Mouse (Mus musculus) effector memory CD4-positive, alpha-beta T cell, adult 7 months (primary cell): ENCODE measurements around the gene Thbs3. TPM values are rescaled to one million over a fixed set of nuclear protein-coding genes. Genes with fewer than 3 reads are reported as not detected.

Experiments used
- polyA plus RNA-seq: library from polyadenylated mRNA; unstranded; fragments of 100-300 nt; shearing (Covaris generic); gene quantifications from one replicate; pipeline ENCODE4 v1.2.1, GENCODE M21; 2017

The Thbs3 gene
- polyA plus RNA-seq, result 2.3 TPM

DNA sequence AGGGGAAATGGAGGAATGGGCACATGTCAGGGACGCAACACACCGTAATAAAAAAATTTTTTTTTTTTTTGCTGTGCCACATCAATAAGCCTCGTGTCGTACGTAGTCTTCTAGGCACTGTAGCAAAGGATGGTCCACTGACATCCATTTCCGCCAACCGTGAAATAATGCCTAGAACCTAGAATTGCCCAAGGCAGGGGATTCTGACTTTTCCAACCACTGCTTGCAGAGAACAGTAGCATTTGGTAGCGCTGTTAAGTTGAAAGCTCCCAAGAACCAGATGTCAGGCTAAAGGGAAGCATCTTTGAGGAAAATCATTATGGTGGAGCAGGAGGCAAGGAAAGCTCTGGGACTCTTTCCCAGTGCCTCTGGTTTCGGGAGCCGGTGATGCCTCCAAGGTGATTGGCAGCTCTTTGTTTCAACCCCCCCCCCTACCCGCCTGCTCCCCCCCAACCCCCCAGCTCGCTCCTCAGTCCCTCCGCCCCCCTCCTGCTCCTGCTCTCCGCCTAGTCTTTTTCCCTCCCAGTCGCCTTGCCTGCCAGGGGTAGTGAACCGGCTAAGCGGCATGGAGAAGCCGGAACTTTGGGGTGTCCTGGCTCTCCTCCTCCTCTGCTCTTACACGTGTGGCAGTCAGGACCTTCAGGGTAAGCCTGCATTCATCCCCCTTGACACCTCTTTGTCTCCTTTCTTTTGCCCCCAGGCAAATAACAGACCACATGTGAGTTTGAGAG is at the start of gene Thbs3:
Gene Thbs3 (plus strand): TSS at position 500 of the 731 bp plus-strand sequence.

DNA sequence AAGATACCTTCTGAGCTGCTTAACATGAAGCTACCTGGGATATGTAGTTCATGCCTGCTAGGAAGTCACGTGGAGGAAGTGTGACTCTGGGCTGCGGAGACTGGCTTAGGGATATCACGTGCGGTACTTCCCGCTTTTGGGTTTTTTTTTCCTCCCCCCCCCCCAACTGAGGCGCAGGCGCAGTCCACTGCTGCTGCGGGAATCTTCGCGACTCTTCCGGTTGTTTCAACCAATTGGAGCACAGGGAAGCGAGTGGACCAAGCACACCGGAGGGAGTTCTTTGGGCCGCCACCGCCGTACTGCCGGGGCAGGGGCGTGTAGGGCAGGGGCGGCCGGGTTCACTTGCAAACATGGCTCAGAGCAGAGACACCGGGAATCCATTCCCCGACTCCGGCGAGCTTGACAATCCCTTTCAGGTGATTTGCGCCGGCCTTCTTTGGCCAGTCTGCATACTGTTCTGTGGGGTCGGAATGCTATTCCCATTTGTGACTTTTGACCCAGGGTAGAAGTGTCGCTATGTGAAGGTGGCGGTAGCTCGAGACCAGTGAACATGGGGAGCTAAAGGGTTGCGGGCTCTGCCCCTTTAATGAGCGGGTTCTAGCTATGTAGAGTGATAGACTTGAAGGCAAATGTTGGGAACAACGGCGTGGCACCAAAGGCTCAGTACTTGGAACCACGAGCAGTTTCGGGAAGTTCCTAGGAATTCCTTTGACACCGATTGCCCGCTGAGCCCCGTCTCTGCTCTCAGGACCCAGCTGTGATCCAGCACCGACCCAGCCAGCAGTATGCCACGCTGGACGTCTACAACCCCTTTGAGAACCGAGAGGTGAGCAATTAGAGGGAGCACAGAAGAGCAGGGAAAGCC is 37.5 kb upstream of the Thbs3 start, which contains the start of gene Scamp3:
Gene Scamp3 (plus strand): TSS at position 232 of the 865 bp plus-strand sequence.

GRCm38 (mm10) chr3:89183058-89183958 is 31.7 kb upstream of the Thbs3 start, which contains the start of gene Fam189b:
Gene Fam189b (plus strand): TSS chr3:89183143.

DNA sequence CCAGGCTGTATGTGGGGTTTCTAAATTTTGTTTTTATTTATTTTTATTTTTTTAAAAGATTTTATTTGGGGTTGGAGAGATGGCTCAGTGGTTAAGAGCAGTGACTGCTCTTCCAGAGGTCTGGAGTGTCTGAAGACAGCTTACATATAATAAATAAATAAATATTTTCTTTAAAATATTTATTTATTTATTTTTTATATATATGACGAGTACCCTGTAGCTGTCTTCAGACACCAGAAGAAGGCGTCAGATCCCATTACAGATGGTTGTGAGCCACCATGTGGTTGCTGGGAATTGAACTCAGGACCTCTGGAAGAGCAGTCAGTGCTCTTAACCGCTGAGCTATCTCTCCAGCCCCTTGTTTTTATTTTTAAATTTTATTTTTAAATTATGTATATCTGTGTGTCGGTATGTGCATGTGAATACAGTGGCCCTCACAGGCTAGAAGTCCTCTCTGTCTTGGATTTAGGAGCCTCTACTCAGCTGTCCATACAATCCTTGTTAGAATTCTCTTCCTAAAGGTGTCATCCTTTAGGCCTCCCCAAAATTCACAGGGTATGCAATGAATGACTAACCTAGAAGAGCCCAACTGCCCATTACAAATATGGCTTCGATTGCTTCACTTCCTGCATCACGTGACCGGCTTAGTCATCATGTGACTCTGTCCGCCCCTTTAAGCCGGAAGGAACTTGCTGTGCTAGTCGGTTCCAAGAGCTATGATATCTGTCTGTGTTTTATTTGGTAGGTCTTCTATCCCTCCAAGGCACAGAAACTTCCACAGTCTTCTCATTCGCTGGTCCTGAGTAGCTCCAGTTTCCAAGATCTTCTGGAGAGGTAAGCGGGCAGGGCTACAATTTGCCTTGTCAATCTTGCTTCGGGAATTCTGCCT is 12.5 kb upstream of the Thbs3 start, which contains the start of gene Gba:
Gene Gba (plus strand): TSS at position 676 of the 889 bp plus-strand sequence.

DNA sequence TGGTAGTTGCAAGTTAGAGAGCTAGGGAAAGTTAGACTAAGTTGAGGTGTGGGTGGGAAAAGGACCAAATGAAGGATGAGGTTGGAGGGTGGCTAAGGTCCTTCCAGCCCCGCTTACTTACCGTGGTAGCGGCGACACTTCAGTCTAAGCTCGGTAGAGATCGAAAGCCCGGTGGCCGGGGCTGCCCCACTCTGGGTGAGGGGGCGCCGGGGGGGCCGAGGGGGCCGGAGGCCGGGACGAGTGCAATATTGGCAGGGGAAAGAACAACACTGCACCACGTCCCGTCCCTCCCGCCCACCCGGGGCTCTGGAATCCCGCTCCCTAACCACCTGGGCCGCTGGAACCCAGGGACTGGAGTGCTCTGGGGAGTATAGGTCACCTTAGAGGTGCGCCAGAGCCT is 11.9 kb downstream of the Thbs3 start, which contains the start of gene Mtx1:
Gene Mtx1 (minus strand): TSS at position 189 of the 400 bp plus-strand sequence.

GRCm38 (mm10) chr3:89228836-89229235 is 13.9 kb downstream of the Thbs3 start, which contains the start of gene Muc1:
Gene Muc1 (plus strand): TSS chr3:89229057.

DNA sequence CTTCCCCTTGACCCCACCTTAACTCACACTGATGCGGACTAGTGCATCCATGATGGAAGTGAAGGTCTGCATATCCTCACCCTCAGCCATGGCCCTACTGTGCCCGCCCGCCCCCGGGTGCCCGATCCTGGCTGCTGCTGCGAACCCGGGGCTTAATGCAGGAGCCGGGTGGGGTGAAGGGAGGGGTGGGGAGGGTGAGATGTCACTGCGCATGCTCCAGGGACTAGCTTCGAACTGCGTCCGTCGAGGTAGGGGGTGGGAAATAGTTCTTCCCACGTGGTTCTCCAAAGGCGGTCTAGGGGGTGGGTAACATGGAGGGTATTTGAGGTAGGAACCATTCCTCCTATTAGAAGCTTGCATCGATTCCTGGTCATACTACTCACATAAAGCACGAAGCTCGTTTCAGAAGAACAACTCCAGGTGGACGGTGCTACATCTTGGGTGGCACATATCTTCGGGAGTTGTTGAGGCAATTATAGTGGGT is 30.8 kb downstream of the Thbs3 start, which contains the start of gene Krtcap2:
Gene Krtcap2 (plus strand): TSS at position 279 of the 484 bp plus-strand sequence.

DNA sequence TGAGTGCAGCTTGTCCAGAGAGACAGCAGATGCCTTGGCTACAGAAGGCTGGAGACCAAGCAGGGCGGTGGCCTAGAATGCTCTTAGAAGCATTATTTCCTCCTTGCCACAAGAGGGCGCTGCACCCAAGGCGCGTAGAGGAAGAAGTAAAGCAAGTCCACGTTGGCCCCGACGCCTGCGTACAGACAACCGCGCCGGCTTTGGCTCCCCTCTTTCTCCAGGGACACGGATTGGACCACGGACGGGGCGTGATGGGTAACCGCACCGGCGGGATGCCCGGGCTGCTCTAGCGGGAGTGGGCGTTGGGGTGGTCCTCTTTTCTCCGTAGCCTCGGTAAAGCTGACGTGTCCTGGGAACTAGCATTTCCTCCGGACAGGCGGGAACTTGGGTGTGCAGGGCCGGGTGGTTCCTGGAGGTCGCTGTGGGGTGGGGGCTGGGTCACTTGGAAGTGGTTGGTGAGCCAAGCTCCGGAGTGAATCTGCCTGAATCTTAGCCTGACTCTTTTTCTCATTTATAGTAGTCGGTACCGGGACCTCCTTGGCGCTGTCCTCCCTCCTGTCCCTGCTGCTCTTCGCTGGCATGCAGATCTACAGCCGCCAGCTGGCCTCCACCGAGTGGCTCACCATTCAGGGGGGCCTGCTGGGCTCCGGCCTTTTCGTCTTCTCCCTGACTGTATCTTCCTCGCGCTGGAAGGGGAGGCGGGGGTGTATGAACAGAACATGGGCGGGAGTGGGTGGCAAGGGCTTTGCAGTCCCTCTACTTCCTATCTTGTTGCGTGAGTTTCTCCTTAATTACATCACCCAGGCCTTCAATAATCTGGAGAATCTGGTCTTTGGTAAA is 31.5 kb downstream of the Thbs3 start, which contains the start of gene Trim46:
Gene Trim46 (minus strand): TSS at position 49 of the 840 bp plus-strand sequence.

GRCm38 (mm10) chr3:89259076-89259475 is 44.1 kb downstream of the Thbs3 start, which contains the start of gene Dpm3:
Gene Dpm3 (plus strand): TSS chr3:89259358.

DNA sequence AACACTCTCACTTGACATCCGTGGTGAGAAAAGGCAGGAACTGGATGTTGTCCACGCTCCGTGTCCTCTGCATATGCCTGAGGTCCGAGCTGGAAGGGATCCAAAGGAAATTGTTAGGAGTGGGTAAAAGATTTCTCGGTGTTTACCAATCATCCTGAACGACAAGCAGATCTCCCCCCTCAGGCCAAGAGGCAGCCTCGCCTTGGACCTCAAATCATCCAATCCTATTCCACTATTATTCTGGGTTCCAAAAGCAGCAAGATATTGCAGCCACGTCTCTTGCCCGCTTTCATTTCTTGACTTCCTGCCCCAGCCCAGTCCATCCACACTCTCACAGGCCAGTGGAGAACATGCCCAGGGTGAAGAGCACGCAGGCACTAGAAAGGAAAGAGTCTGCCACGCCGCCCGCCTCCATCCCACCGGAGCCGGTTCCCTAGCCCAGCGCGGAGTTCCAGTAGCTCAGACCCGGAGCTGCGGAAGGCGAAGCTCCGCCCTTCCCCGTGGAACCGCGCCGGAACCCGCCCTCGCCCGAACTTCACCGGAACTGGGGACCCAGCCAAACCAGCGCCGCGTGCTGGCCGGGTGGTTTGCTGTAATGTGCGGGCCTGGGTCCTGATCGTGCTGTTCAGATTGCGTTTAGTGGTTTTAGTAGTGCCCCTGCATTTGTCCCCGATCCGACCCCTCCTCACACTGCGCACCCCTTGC is 55.2 kb downstream of the Thbs3 start, which contains the start of gene Slc50a1:
Gene Slc50a1 (minus strand): TSS at position 520 of the 705 bp plus-strand sequence.

Other genes with a start within 250 kb of the Thbs3 start
- gene Rusc1, start 121.9 kb upstream of the Thbs3 start, polyA plus RNA-seq, result 76.9 TPM
- gene Gm43738, start 114.1 kb upstream of the Thbs3 start, polyA plus RNA-seq, result not detected
- gene Fdps, start 113.2 kb upstream of the Thbs3 start, polyA plus RNA-seq, result 39.4 TPM
- not detected for gene Pklr, start 79.0 kb upstream of the Thbs3 start, polyA plus RNA-seq
- 0.48 TPM for gene Hcn3, start 55.0 kb upstream of the Thbs3 start, polyA plus RNA-seq
- 80.7 TPM for gene Clk2, start 50.4 kb upstream of the Thbs3 start, polyA plus RNA-seq
- gene Scamp3, start 37.7 kb upstream of the Thbs3 start, polyA plus RNA-seq, result 240 TPM
- gene Fam189b, start 32.0 kb upstream of the Thbs3 start, polyA plus RNA-seq, result 102 TPM
- 106 TPM for gene Gba, start 12.3 kb upstream of the Thbs3 start, polyA plus RNA-seq
- gene Mtx1, start 11.9 kb downstream of the Thbs3 start, polyA plus RNA-seq, result 86.4 TPM
- gene Muc1, start 13.9 kb downstream of the Thbs3 start, polyA plus RNA-seq, result 12.5 TPM
- 246 TPM for gene Krtcap2, start 30.8 kb downstream of the Thbs3 start, polyA plus RNA-seq
- 2.6 TPM for gene Trim46, start 31.1 kb downstream of the Thbs3 start, polyA plus RNA-seq
- 76.3 TPM for gene Dpm3, start 44.2 kb downstream of the Thbs3 start, polyA plus RNA-seq
- gene Slc50a1, start 55.4 kb downstream of the Thbs3 start, polyA plus RNA-seq, result 134 TPM
- not detected for gene Efna1, start 66.0 kb downstream of the Thbs3 start, polyA plus RNA-seq
- not detected for gene Efna3, start 107.8 kb downstream of the Thbs3 start, polyA plus RNA-seq
- gene Efna4, start 122.8 kb downstream of the Thbs3 start, polyA plus RNA-seq, result 0.32 TPM
- gene Adam15, start 134.8 kb downstream of the Thbs3 start, polyA plus RNA-seq, result 18.8 TPM
- 0.16 TPM for gene Dcst2, start 146.8 kb downstream of the Thbs3 start, polyA plus RNA-seq
- gene Dcst1, start 150.1 kb downstream of the Thbs3 start, polyA plus RNA-seq, result 0.16 TPM
- gene Zbtb7b, start 179.6 kb downstream of the Thbs3 start, polyA plus RNA-seq, result 10.7 TPM
- not detected for gene Lenep, start 187.6 kb downstream of the Thbs3 start, polyA plus RNA-seq
- gene Flad1, start 196.7 kb downstream of the Thbs3 start, polyA plus RNA-seq, result 32.0 TPM
- 10.2 TPM for gene Cks1b, start 203.2 kb downstream of the Thbs3 start, polyA plus RNA-seq
- 71.5 TPM for gene Shc1, start 203.3 kb downstream of the Thbs3 start, polyA plus RNA-seq
- gene Pygo2, start 215.0 kb downstream of the Thbs3 start, polyA plus RNA-seq, result 47.8 TPM
- 109 TPM for gene Pbxip1, start 221.5 kb downstream of the Thbs3 start, polyA plus RNA-seq
- gene Pmvk, start 239.4 kb downstream of the Thbs3 start, polyA plus RNA-seq, result 7.7 TPM